Mouse (Mus musculus): Measurements from ENCODE around the gene Anxa11. TPM values are rescaled to one million over a fixed set of nuclear protein-coding genes. Genes with fewer than 3 reads are reported as not detected.
"Not testable (repeated sequence)": the region's sequence is repeated elsewhere in the genome, so short reads cannot be mapped to it uniquely, and the experiment has no call there.

The Anxa11 gene
- polyA plus RNA-seq, 1 experiment, result 12.9 TPM

DNA sequence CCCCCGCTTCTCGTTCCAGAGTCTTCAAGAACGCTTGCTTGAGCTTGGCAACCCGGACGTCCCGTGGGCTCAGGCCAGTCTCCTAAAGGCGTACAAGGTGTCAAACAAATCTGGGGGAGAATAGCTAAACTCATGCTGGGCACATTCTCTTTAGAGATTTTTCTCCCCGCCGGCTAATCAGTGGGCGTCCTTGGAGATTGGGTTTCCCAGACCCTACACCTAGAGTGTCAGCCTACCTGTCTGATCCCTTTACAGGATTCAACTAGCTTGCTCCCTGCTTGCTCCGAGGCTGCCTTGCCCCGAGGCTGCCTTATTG lies 690 bp downstream of the Anxa11 start:
- H3K4me3 ChIP-seq (replicated peaks; ENCODE audit: insufficient read depth, low read depth, low read length), result peak overlapping the region; percentile 47
- H3K4me1 ChIP-seq (ENCODE audit: control insufficient read depth, insufficient read depth, low read length), result no peaks in the 10 kb centered on the region; the same call in 1 of the 2 replicates
- TF ChIP-seq POLR2A (IDR thresholded peaks at IDR 0.05; ENCODE audit: borderline replicate concordance, insufficient read depth, low read length) (no peak), CTCF (IDR thresholded peaks at IDR 0.05; ENCODE audit: borderline replicate concordance, insufficient read depth, low read depth, low read length) (no peak)
- no peak overlapping the region for H3K27ac ChIP-seq (ENCODE audit: insufficient read depth, low read length)
- H3K27me3 ChIP-seq (ENCODE audit: control insufficient read depth, insufficient read depth, low read length), result no peaks in the 10 kb centered on the region; the same call in 1 of the 2 replicates
- 18% methylated on average over 12 of the region's 12 CpGs for WGBS
- DNase-seq, result peak in 1 of 2 experiments; percentile 17

DNA sequence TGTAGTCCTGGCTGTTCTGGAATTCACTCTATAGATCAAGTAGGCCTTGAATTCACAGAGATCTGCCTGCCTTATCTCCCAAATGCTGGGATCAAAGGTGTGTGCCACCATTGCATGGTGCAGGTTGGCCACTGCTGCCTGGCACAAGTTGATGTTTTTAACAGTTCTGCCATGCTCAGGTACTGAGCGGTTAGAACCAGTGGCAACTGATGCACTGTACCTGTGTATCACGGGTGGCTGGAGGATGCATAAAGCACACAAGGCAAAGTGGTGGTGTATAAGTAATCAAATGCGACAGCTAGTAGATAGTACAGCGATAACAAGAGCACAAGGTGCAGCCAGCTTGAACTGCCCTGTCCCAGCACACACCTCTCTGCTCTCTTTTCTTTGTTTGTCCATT lies 2.4 kb downstream of the Anxa11 start:
- 98% methylated on average over 4 of the region's 4 CpGs for WGBS
- TF ChIP-seq CTCF (IDR thresholded peaks at IDR 0.05; ENCODE audit: borderline replicate concordance, insufficient read depth, low read depth, low read length) (no peak), POLR2A (IDR thresholded peaks at IDR 0.05; ENCODE audit: borderline replicate concordance, insufficient read depth, low read length) (no peak)
- DNase-seq, result no peak

DNA sequence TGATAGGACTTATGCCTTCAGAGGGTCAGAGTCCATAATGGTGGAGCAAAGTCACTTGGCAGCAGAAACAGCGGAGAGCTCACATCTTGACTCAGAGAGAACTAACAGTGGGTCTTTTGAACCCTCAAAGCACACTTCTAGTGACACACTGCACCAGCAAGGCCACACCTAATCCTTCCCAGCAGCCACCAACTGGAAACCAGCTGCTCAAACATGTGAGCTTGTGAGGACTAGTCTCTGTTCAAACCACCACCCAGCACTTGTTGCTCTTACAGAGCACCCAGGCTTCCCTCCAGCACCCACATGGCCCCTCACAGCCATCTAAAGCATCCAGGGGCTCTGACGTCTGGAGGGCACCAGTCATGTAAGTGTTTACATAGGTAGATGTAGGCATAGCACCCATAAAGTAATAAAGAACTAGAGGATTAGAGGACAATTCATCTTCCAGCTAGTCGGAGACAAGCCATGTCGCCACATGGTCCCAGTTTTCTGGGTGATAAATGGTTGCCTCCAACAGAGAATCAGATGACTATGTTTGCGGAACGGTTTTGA lies 4.0 kb downstream of the Anxa11 start:
- 96% methylated on average over 6 of the region's 6 CpGs for WGBS
- no peaks in the 10 kb centered on the region; the same call in 1 of the 2 replicates for H3K4me1 ChIP-seq (ENCODE audit: control insufficient read depth, insufficient read depth, low read length)
- TF ChIP-seq POLR2A (IDR thresholded peaks at IDR 0.05; ENCODE audit: borderline replicate concordance, insufficient read depth, low read length), result no peak
- TF ChIP-seq CTCF (IDR thresholded peaks at IDR 0.05; ENCODE audit: borderline replicate concordance, insufficient read depth, low read depth, low read length), result no peak

More for the DNA sequence above, 2.4 kb downstream of the Anxa11 start:
- Histone ChIP-seq H3K27ac (ENCODE audit: insufficient read depth, low read length) (no peak overlapping the region), H3K4me3 (replicated peaks; ENCODE audit: insufficient read depth, low read depth, low read length) (no peak overlapping the region), H3K27me3 (ENCODE audit: control insufficient read depth, insufficient read depth, low read length) (no peaks in the 10 kb centered on the region; the same call in 1 of the 2 replicates), H3K4me1 (ENCODE audit: control insufficient read depth, insufficient read depth, low read length) (no peaks in the 10 kb centered on the region; the same call in 1 of the 2 replicates)

DNA sequence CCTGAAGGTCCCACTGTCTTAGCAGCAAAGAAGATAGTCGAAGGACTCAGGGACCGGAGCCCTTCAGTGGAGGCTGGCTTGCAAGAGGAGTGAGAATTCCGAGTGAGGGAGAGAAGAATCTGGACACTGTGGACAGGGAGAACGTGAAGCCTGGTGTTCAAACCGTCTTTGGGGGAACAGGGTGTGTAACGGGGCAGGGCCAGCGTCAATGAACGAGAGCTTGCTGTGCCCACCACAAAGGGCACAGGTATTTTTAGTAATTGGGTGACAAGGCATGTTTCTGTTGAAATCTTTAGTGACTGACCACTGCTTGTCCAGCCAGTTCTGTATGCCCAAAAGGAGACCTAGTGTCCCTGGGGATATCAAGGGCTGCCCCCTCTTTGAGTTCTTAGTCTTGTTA lies 4.6 kb downstream of the Anxa11 start:
- no peak overlapping the region for H3K4me3 ChIP-seq (replicated peaks; ENCODE audit: insufficient read depth, low read depth, low read length)
- no peak for TF ChIP-seq CTCF (IDR thresholded peaks at IDR 0.05; ENCODE audit: borderline replicate concordance, insufficient read depth, low read depth, low read length)
- no peak for TF ChIP-seq POLR2A (IDR thresholded peaks at IDR 0.05; ENCODE audit: borderline replicate concordance, insufficient read depth, low read length)
- DNase-seq, result no peak
- no peaks in the 10 kb centered on the region for H3K27me3 ChIP-seq (ENCODE audit: control insufficient read depth, insufficient read depth, low read length)
- WGBS, result 86% methylated on average over 8 of the region's 8 CpGs
- H3K4me1 ChIP-seq (ENCODE audit: control insufficient read depth, insufficient read depth, low read length), result no peaks in the 10 kb centered on the region; the same call in 1 of the 2 replicates
- H3K27ac ChIP-seq (ENCODE audit: insufficient read depth, low read length), result no peak overlapping the region

More for the DNA sequence above, 4.0 kb downstream of the Anxa11 start:
- no peaks in the 10 kb centered on the region for H3K27me3 ChIP-seq (ENCODE audit: control insufficient read depth, insufficient read depth, low read length)
- DNase-seq, result no peak
- H3K4me3 ChIP-seq (replicated peaks; ENCODE audit: insufficient read depth, low read depth, low read length), result no peak overlapping the region
- H3K27ac ChIP-seq (ENCODE audit: insufficient read depth, low read length), result no peak overlapping the region

DNA sequence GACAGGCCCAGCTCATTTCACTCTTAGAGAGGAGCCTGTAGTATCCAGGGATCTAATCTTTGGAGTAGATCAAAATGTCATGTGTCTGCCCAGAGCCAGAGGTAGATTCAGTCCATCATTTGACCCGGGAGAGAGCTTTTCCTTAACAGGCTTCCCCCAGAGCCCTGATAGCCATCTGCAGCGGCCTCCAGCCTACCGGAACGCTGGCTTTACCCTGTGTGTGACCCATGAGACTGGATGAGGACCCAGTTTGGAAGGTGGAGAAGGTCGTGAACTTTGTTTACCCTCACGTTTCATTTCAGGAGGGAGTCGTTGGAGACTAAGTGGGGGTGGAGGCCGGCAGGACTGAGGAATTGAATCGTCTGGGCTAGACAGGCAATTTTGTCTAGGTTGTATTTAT lies 5.7 kb downstream of the Anxa11 start:
- no peak overlapping the region for H3K4me3 ChIP-seq (replicated peaks; ENCODE audit: insufficient read depth, low read depth, low read length)
- TF ChIP-seq CTCF (IDR thresholded peaks at IDR 0.05; ENCODE audit: borderline replicate concordance, insufficient read depth, low read depth, low read length), result no peak
- TF ChIP-seq POLR2A (IDR thresholded peaks at IDR 0.05; ENCODE audit: borderline replicate concordance, insufficient read depth, low read length), result no peak
- no peak overlapping the region for H3K27ac ChIP-seq (ENCODE audit: insufficient read depth, low read length)
- no peaks in the 10 kb centered on the region for H3K27me3 ChIP-seq (ENCODE audit: control insufficient read depth, insufficient read depth, low read length)
- H3K4me1 ChIP-seq (ENCODE audit: control insufficient read depth, insufficient read depth, low read length), result no peaks in the 10 kb centered on the region; the same call in 1 of the 2 replicates
- 57% methylated on average over 9 of the region's 9 CpGs for WGBS
- no peak for DNase-seq

DNA sequence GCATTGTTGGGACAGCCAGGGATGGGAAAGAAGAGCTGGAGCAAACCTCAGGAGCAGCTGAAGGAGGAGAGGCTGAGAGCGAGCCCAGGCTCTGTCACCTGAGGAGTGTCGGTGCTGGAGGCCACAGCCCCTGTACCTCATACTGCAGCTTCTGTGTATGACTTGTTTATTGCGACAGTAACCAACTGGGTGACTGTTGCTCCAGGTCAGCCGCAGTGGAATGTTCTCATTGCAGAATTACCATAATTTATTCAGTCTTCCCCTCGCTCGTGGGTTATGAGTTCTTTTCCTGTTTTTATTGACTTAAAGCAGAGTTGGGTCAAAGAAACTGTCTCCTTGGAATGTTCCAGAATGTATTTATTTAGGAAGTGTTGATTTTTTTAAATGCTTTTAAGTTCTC lies 6.3 kb downstream of the Anxa11 start:
- TF ChIP-seq CTCF (IDR thresholded peaks at IDR 0.05; ENCODE audit: borderline replicate concordance, insufficient read depth, low read depth, low read length) (no peak), POLR2A (IDR thresholded peaks at IDR 0.05; ENCODE audit: borderline replicate concordance, insufficient read depth, low read length) (no peak)
- Histone ChIP-seq H3K4me3 (replicated peaks; ENCODE audit: insufficient read depth, low read depth, low read length) (no peak overlapping the region), H3K4me1 (ENCODE audit: control insufficient read depth, insufficient read depth, low read length) (no peaks in the 10 kb centered on the region; the same call in 1 of the 2 replicates), H3K27ac (ENCODE audit: insufficient read depth, low read length) (no peak overlapping the region), H3K27me3 (ENCODE audit: control insufficient read depth, insufficient read depth, low read length) (no peaks in the 10 kb centered on the region)
- WGBS, result 86% methylated on average over 6 of the region's 6 CpGs
- no peak for DNase-seq

DNA sequence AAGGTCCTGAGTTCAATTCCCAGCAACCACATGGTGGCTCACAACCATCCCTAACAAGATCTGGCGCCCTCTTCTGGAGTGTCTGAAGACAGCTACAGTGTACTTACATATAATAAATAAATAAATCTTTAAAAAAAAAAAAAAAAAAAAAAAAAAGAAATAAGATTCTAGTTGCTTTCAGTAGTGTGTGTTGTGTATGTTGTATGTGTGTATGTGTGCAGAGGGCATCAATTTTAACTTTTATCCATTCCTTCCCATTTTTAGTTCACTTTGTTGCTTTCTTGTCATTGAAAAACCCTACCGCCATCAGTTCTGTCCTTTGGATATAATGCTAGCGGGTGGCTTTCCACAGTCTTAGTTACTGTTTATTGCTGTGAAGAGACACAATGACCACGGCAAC lies 6.8 kb downstream of the Anxa11 start:
- WGBS, result 96% methylated on average over 3 of the region's 4 CpGs
- not testable (repeated sequence) for H3K4me1 ChIP-seq (ENCODE audit: control insufficient read depth, insufficient read depth, low read length); H3K27me3 ChIP-seq (ENCODE audit: control insufficient read depth, insufficient read depth, low read length); H3K27ac ChIP-seq (ENCODE audit: insufficient read depth, low read length); H3K4me3 ChIP-seq (replicated peaks; ENCODE audit: insufficient read depth, low read depth, low read length); DNase-seq

DNA sequence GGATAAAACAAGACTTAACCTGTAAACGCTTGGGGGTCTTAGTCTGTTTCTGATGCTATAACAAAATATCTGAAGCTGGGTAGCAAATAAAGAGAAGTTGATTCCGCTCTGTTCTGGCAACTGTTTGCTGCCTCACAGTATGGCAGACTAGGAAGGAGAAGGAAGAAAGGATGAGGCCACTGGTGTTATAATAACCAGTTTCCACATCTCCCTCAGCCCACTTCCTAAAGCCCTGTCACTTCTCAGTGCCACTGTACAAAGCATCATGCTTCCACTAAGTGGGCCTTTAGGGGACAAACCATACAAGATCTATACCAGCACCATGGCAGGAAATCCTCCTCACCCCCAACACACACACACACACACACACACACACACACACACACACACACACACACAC lies 8.5 kb downstream of the Anxa11 start:
- 97% methylated on average over 2 of the region's 2 CpGs for WGBS

More for the DNA sequence above, 8.5 kb downstream of the Anxa11 start:
- Histone ChIP-seq H3K27ac (ENCODE audit: insufficient read depth, low read length) (no peak overlapping the region), H3K4me1 (ENCODE audit: control insufficient read depth, insufficient read depth, low read length) (no peaks in the 10 kb centered on the region; the same call in 1 of the 2 replicates), H3K4me3 (replicated peaks; ENCODE audit: insufficient read depth, low read depth, low read length) (no peak overlapping the region), H3K27me3 (ENCODE audit: control insufficient read depth, insufficient read depth, low read length) (no peaks in the 10 kb centered on the region)
- DNase-seq, result no peak
- TF ChIP-seq CTCF (IDR thresholded peaks at IDR 0.05; ENCODE audit: borderline replicate concordance, insufficient read depth, low read depth, low read length) (no peak), POLR2A (IDR thresholded peaks at IDR 0.05; ENCODE audit: borderline replicate concordance, insufficient read depth, low read length) (no peak)
